ENCODE assay signal across 7 mouse cellular contexts in the genomic region with DNA sequence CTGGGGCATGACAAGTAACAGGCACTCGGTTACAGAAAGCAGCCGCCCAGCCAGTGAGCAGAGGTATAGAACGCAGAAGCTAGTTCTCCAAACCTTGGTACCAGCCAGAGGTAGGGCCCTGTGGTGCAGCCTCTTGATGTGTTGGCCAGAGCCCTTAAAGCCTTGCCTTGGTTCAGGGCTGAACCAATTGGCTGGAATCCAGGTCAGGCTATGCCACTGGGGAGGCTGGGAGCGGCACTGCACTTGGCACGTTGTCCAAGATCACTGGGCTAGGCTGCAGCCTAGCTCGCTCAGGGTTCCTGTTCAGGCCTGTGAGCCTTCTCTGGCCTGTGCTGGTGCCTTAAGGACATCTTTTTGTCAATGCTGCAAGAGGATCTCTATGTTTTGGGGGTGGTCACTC. TPM values are rescaled to one million over a fixed set of nuclear protein-coding genes. Genes with fewer than 3 reads are reported as not detected.
DNase-seq lines count a peak whose midpoint lies in the region; ATAC-seq lines count a peak whose summit lies in the region.

No protein-coding gene starts in this region.

- no peaks in the 10 kb centered on the region for H3K27me3 ChIP-seq in midbrain, embryonic 14.5 days (ENCODE audit: control insufficient read depth, insufficient read depth, low read length)
- no peaks in the 10 kb centered on the region for H3K27me3 ChIP-seq in midbrain, embryonic 16.5 days (ENCODE audit: control insufficient read depth, insufficient read depth, low read depth, low read length)

- WGBS in midbrain, embryonic 14.5 days = 65% methylated on average over 6 of the region's 6 CpGs
- 74% methylated on average over 6 of the region's 6 CpGs for WGBS in midbrain, embryonic 16.5 days

- H3K27ac ChIP-seq in midbrain, embryonic 14.5 days (replicated peaks; ENCODE audit: low read depth, low read length) = no peak overlapping the region
- no peak overlapping the region for H3K27ac ChIP-seq in midbrain, embryonic 16.5 days (ENCODE audit: low read length)

- peak; percentile 51 for DNase-seq in midbrain, embryonic 14.5 days
- DNase-seq in cerebellum, adult 9-10 months = peak; percentile 6
- peak; percentile 69 for DNase-seq in heart, adult 8-10 months (ENCODE audit: low spot score)
- DNase-seq in kidney, postnatal 4 days = peak; percentile 32 to 54
- peak; percentile 88 for DNase-seq in ovary, adult 18-20 months (ENCODE audit: low spot score)
- no peak for DNase-seq in spleen, postnatal 36 days (ENCODE audit: low spot score in 2 of 2)

- H3K4me2 ChIP-seq in midbrain, embryonic 14.5 days (ENCODE audit: low read length) = no peak overlapping the region
- no peak overlapping the region for H3K4me2 ChIP-seq in midbrain, embryonic 16.5 days (ENCODE audit: low read length)

- no peaks in the 10 kb centered on the region for H3K36me3 ChIP-seq in midbrain, embryonic 14.5 days (ENCODE audit: control insufficient read depth, insufficient read depth, low read length)
- H3K36me3 ChIP-seq in midbrain, embryonic 16.5 days (ENCODE audit: control insufficient read depth, insufficient read depth, low read length) = no peaks in the 10 kb centered on the region

- no peak overlapping the region for H3K9ac ChIP-seq in midbrain, embryonic 14.5 days (replicated peaks; ENCODE audit: low read length)
- H3K9ac ChIP-seq in midbrain, embryonic 16.5 days (ENCODE audit: low read depth, low read length) = no peak overlapping the region

- H3K4me1 ChIP-seq in midbrain, embryonic 14.5 days (ENCODE audit: control insufficient read depth, insufficient read depth, low read length) = peaks cover 9% of the 10 kb centered on the region
- H3K4me1 ChIP-seq in midbrain, embryonic 16.5 days (ENCODE audit: control insufficient read depth, insufficient read depth, low read length) = peaks cover 6% of the 10 kb centered on the region

- no peak overlapping the region for H3K4me3 ChIP-seq in midbrain, embryonic 14.5 days (replicated peaks; ENCODE audit: low read depth, low read length)
- H3K4me3 ChIP-seq in midbrain, embryonic 16.5 days (ENCODE audit: low read depth, low read length) = no peak overlapping the region

- no peak; the same call in 1 of the 2 replicates for ATAC-seq in midbrain, embryonic 14.5 days (ENCODE audit: low FRiP score, low TSS enrichment)
- no peak for ATAC-seq in midbrain, embryonic 16.5 days

- H3K9me3 ChIP-seq in midbrain, embryonic 14.5 days (ENCODE audit: control insufficient read depth, low read length) = no peaks in the 10 kb centered on the region
- no peaks in the 10 kb centered on the region for H3K9me3 ChIP-seq in midbrain, embryonic 16.5 days (replicated peaks; ENCODE audit: control insufficient read depth, low read length, poor library complexity, severe bottlenecking)

RNA-seq across cellular contexts. Expression of a gene that starts 34.6 kb away (rescaled TPM):
- not detected in 2 replicates for polyA plus RNA-seq in midbrain, embryonic 14.5 days (2014; fragmentation: Nextera tagmentation; extraction: Ambion mirVana)
- 0.41 and 3.2 TPM in 2 replicates for polyA plus RNA-seq in midbrain, embryonic 16.5 days (2015; fragmentation: Nextera tagmentation; extraction: Ambion mirVana)
- total RNA-seq in heart, adult 8-10 months (2022) = not detected

Comparison
In these comparisons a context has a peak if more than half of its experiments do, and no peak if none do; other contexts are left out.
1. DNase-seq: peak in midbrain, embryonic 14.5 days (single experiment), cerebellum, adult 9-10 months (single experiment), heart, adult 8-10 months (single experiment), kidney, postnatal 4 days (2 of 2) and ovary, adult 18-20 months (single experiment); none in spleen, postnatal 36 days (0 of 2).